Mouse (Mus musculus): ENCODE results near the gene Zzz3.

Gene Zzz3

DNA sequence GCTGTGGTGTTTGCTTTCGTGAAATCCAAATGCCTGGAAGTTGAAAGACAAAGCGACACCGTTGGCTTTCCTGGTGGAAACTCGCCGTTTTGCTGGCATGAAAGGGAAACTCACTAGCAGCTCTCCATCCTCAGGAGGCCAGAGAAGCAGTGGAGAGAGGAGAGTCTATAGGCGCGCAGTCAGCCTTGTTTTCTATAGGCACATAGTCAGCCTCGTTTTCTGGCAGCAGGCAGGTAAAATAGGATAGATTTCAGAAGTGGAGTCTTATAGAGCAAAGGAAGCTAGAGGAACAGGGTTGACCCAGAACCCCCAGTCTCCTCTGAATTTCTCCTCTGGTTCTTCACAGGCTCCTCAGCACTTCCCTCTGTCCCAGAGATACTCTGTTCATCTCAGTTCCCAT, 72.8 kb downstream of the Zzz3 start:
- no peak for DNase-seq

DNA sequence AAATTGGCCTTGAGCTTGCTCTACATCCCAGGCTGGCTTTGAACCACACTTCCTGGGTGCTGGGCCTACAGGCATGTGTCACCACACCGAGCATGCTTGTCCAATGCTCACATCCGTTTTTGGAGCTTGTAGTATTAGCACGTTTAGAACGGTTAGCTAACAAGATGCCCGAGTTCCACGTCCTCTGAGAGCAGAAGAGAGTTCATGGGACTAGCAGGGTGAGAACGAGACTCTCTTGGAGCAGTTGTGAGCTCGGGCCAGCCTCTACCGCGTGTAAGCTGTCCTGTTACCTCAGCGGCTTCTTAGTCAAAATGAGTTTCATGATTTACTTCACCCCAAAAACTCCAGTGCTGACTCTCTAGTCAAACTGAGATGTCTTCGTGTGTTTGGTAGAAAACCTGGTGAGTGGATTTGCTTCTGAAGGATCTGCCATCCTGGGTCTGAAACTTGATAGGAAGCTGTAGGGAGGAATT, 73.3 kb downstream of the Zzz3 start:
- no peak for DNase-seq

DNA sequence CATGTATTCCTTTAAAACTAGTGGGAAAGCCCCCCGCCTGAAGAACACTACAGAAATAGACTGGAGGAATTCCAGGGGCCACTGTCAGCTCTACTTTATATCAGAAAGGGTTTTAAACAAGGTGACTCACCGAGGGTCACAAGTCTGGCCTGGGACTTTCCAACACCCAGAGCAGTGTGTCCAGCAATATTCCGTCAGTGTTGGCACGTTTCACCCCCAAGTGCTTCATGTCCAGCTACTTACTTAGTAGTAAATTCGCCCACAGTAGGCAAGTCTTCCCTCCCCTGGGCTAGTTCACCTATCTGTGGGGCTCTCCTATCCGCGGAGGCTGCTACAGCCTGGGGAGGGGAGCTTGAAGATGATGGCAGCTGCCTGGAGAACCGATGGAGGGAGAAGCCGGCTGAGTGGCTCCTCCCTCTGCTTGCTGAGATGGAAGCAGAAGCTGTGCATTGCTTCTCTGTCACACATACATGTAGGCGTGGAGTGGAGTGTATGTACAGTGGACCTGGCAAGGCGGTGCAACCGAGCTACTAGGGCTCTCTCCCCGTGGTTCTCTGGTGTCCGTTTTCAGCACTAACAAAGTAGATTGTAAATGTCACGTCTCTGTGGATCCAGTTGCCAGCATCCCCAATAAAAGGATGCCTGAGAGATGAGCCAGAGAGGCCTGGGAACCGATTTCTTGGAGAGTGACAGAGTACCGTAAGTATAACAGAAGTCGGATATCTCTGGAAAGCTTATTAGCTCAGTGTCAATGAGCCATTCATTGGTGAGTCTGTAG, 74.3 kb downstream of the Zzz3 start:
- DNase-seq: no peak

DNA sequence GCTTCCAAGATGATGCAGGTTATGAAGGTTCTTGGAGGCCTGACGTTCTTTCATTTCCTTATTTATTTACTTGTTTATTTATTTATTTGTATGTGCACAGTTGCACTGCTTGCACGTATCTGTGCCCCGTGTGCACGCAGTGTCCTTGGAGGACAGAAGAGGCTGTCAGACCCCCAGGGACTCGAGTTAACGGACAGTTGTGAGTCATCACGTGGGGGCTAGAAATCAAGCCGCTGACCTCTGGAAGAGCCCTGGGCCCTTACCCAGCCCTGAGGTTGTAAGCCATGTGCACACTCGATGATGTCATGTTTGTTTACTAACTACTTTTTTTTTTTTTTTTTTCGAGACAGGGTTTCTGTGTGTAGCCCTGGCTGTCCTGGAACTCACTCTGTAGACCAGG, 75.1 kb downstream of the Zzz3 start:
- no peak for DNase-seq

DNA sequence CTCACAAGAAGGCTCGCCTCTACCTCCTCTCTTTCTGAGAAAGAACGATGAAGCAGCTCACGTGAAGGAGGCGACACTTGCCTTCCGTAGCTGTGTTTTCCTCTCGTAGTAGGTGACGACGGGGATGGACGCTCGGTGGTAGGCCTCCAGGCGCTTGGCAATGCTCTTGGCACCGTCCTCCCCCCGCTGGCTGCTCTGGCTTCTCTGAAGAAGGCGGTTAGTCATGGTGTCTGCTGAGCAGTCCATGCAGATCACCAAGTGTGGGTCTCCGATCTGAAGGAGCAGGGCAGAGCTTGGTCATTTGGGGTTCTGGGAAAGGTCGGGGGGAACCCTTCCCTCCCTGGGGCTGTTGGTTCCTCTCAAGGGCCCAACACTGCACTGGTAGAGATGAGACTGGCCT, 77.4 kb downstream of the Zzz3 start:
- DNase-seq: no peak

DNA sequence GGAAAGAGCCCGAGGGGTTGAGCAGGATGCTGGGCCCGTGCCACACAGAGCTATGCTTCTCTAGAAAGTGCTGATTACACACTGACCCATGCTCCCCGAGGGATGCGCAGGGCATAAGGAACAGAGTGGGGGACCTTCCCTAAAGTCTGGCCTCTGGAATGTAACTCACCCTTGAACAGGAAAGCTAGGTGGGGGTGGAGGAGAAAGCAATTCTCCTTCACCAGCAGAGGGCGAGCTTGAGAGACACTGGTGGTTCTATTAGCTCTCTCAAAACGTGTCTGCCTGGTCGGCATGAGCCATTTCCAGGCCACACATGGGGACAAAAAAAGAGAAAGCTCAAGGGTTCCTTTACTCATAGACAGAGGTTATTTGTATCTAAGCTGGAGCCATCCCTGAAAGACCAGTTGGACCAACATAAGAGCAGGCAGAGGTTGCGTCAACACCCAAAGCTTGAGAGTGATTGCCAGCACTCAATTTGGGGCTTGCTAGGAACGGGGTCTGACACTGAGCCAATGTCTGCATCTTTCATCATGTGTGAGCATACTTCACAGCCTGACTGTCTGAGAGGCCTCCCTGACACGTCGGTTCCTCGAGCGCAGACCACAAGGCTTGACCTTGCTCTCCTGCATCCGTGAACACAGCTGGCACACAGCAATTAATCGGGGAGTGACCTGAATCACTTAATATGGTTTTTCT, 79.5 kb downstream of the Zzz3 start:
- peak; percentile 66 for DNase-seq

DNA sequence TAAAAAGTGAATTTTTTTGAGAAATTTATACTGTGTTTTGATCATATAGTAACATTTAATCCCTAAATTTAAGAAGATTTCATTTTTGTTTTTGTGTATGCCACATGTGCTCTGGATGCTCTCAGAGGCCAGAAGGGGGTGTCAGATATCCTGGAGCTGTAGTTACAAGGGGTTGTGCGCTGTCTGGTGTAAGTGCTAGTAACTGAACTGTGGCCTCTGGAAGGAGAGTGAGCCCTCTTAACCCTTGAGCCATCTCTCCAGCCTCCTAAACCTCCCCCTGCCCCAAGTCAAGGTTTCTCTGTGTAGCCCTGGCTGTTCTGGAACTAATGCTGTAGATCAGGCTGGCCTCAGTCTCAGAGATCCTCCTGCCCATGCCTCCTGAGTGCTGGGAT, 80.0 kb downstream of the Zzz3 start:
- DNase-seq: no peak

DNA sequence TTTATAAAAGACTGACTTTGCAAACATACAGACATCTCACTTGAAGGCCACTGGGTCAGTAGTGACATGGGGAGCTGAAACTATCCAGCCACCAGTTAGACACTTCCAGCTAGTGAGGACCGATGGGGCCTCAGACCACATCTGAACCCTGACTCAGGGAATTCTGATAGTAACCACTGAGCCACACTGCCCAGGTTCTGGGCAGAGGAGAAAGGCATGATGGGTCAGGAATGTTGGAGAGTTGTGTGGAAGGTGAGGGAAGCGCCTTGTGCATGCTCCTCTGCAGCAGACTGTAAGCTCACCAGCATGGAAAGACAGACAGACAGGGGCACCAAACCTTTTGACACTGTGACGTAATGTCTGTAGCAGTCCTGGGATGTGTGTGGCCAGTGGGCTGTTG, 80.6 kb downstream of the Zzz3 start:
- DNase-seq: no peak

DNA sequence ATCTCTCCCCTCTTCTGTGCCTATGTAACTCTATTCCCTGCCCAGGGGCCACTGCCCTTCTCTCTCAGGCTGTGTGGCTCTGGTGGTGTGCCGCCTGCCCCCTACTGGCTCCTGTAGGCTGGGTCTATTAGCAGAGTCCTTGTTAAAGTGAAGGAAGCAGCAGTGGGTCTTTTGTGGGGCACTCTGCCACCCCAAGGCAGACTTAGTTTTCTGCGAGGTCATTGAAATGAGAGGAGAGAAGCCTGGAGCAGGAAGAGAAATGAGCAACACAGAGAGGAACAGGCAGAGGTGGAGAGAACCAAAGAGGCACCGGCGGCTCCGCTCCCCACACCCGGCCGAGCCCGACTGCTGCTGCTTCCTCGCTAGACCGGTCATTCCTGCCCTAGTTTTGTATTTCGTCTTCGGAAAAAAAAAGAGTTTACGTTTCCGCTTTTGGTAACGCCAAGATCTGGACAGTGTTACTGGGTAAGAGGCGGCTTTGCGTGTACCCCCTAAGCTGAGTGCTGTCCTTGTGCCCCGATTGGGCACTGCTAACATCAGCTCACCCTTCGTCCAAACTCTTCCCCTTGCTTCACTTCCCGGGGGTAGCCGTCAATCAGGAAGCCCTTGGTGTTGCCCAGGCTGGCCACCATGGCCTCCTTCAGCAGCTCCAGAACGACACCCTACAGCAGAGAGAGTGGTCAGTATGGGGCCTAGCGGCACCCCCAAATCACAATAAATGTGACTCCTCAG, 82.7 kb downstream of the Zzz3 start:
- DNase-seq: peak; percentile 33

DNA sequence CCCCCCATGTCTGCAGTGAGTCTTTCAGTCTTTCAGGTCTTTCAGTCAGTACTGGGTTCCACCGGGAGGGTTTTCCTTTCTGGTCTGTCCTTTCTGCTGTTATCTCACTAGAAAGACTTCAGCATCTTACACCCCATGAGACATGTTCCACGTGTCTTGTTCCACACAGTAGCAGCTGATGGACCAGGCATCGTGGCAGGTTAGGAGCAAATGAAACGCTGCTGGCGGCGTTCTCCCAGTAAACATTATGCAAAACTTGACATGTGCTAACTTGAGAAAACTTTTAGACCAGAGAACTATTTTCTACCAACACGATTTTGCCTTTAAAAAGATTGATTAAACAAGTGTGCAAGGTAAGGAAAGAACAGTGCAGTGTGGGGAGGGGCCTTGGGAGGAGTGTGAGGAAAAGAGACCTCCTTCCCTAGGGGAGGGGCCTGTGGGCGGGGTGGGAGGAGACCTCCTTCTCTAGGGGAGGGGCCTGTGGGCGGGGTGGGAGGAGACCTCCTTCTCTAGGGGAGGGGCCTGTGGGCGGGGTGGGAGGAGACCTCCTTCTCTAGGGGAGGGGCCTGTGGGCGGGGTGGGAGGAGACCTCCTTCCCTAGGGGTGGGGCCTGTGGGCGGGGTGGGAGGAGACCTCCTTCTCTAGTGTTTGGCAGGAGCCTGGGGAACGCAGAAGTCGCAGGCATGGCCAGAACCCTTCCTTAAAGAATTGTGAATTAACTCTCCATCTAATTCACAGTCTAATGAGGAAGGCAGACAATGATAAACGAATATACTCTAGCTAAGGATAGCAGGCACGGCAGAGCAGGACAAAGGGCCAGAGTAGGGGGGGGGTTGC, 83.5 kb downstream of the Zzz3 start:
- DNase-seq: no peak

DNA sequence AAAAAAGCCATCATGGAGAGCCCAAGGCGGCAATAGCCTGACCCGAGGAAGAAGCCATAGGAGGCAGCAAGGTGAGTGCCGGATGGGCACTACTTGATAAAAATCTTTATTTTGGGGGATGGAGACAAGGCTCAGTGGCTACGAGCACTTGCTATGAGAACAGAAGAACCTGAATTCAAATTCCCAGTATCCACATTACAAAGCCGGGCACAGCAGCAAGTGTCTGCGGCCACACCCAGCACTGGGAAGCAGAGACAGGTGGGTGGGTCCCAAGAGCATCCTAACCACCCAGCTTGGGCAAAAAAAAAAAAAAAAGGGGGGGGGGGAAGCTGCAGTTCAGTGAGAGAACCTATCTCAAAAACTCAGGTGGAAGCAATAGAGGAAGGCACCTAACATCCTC, 85.1 kb downstream of the Zzz3 start:
- DNase-seq: no peak

DNA sequence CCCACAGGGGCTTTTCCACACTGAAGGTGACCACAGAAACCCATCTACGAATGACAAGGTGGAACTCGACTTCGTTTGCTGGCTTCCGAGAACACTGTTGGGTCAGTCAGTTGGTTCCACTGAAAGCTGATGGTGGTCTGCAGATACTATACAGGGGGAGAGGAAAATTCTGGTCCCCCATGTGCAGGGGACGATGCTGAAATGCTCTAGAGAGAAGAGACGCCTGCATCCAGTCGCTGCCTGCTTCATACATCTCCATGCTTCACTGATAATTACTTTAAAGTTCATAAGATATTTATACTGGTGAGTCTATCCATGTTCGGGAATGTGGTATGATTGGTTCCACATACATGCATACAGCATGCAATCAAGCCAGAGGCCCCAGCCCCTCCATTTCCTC, 86.9 kb downstream of the Zzz3 start:
- no peak for DNase-seq

DNA sequence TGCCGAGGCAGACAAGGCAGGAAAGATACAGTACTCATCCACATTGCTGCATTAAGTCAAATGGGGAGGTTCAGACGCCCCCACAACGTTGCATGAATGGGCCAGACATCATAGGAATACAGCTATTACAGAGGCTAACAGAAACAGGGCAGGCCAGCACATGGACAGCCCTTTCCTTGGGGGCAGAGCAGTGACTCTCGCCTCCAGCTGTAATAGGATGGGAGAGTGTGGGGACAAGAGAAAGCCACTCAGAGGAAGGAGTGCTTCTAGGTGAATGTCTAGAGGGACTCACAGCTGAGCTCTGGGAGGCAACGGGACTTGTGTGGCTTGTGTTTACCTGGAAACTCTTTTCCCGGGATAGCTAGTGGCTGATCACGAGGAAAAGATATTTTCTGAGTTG, 88.5 kb downstream of the Zzz3 start:
- DNase-seq: no peak

DNA sequence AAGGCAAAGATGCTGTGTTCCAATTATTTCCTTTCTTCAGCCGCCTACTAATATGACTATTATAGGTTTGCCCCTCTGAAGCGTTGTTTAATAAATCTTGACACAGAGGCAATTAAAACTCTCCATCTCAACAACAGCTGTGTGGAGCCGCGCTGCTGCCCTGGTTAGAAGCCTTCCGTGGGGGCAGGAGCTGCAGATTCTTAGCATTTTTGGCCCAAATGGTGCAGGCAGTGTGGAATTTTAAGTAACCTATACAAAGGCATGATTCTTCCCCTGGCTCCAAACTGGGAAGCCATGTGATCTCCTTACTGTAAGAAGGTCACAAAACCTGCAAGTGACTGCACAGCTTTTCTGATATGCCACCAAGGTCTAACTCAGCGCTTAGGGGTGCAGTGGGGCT, 88.9 kb downstream of the Zzz3 start:
- DNase-seq: no peak

DNA sequence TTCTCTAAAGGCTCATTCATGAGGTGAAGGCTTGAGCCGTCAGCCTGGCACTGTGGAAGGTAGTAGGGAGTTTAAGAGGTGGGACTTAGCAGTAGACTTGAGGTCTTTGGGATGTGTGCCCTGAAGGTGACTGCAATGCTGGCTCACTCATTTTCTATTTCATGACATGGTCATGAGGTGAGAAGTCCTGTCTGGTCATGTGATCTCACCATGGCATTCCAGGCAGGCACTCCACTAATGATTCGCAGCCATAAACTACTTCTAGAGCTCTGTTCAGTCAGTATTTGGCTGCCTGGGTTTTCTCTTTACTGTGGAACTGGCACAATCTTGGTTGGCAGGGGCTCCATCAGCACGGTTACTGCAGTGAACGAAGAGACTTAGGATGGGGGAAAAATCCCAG, 93.7 kb downstream of the Zzz3 start:
- no peak for DNase-seq

DNA sequence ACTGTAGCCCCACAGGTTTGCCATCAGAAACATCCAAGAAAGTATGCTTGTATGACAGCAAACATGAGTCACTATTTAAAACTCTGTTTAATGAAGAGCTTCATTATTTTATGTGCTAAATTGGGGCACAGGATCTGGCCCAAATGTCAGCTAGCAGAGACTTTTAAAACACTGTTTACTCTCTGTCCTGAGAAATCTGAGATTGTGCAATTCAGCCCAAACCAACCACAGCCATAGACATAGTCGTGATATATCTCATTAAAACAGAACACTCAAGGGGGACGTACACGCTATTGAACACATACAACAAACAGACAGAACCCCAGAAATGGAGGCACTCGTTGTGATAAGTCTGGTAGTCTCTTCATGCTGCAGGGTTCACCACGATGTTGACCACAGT, 95.2 kb downstream of the Zzz3 start:
- DNase-seq: no peak

DNA sequence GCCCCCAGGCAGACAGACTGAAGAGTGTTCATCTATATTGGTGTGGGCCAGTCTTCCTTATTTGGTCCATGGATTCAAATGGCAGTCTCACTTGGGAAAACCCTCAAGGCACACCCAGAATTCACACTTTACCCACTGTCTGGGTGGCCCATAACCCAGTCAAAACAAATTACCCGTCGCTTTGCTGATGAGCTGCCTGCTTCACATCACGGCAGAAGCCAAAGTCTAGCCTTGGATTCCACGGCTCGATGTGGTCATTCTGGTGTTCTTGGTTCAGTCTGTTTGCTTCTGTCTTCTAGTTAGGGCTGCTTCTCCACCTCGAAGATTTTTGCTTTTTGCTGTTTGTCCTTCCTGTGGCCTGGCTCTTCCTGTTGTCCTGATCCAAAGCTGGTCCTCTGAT, 97.0 kb downstream of the Zzz3 start:
- DNase-seq: no peak

DNA sequence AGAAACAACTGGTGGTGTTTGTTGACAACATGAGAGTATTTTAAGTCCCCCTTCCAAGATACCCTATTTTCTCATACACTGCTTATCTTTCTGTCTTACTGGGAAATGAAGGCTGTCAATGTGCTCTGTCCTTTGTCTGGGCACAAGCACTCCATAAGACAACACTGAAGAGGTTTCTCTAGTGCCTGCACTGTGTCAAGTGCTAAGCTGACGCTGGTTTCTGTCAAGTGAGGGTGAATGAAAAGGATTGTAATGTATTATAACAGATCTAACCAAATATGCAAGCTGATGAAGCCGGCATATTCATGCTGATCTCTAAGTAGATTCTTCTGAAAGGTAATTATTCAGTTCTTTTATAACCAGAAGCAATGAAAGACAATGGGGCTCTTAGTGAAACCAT, 98.5 kb downstream of the Zzz3 start:
- no peak for DNase-seq

DNA sequence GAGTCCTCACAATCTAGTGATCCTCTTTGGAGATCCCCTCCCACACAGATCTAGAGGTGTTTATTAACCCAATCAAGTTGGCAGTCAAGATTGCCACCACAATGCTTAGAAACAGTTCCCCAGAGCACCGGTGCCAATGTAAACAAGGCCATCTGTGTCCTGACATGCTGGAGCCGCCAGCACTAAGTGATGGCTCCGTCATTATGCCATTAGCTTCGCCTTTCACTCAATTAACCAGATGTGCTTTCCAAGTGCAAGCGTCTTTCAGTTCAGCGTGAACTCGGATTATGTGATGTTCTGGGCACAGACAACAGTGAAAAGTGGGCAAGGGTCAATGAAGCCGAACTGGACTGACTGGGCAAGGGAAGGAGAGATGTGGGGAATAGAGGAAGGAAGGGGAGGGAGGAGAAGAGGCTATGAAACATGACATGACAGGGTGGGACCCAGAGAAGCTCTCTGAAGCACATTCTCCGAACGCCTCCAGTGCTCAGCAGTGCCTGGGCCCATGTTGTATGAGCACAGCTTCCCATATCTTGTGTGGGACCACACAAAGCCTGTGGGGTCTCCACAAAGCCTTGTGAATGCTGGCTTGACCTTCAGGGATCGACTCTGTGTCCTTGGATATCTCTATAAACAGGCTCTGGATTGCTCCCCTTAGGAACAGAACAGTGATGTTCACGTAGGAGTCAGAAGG, 99.5 kb downstream of the Zzz3 start:
- no peak for DNase-seq

DNA sequence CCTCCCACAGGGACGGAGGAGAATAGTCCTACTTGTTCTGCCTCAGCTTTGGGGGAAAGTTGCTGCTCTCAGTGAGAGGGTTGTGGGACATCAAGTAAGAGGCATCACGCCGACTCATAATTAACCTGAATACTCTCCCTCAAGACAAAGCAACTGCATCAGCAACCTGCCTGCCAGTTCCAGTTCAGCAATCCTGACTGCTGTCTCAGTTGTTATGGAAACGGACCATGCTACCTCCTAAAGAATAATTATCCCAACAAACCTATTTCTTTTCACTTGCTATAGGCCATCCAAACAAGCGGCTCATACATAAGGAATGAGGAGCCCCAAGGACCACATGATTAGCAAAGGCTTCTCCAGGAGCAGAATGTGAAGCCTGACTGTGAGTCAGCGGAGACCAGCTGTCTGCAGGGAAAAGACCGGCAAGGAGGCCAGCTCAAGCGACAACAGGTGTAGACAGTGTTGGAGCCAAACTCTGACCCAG, 100.2 kb downstream of the Zzz3 start:
- no peak for DNase-seq

DNA sequence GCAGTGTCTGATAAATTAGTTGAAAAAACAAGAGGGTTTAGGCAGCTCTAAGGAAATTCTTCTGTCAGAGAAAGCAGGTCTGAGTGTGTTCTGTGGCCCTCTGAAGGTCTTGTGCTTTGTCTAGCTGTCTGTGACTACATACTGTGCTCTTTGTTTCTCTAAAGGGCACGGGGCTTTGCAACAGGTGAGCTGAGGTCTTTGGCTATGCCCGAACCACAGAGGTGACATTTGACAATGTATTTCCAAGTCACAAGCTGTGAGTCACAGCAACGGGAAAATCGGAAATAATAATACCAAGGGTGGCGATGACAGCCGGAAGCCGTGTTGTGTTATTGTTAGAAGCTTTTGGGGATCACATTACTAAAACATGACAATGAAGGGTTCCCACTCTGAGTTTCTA, 101.8 kb downstream of the Zzz3 start:
- no peak for DNase-seq

DNA sequence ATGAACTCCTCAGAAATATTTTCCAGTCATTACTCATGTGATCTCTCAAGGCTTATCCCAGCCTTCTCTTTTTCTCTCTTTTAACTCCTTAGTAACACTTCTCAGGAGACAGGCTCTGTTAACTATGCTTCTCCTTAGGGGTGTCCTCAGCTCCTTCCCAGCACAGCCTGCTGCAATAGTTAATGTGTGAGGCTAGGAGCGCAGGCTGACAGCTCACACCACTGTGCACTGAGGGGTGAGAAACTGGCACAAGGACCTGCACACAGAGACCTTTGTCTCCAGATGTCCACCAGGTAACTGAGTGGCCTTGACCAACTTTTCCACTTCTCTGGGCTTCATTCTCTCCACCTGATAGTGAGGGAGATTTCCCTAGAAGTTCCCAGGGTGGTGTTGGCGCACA, 102.6 kb downstream of the Zzz3 start:
- DNase-seq: no peak

Measured in right cerebral cortex, postnatal 14 days (tissue).